Mouse (Mus musculus) cerebellum, adult 11 months (tissue): Measurements from ENCODE around the gene Dcst2.

Experiments
- DNase-seq: peaks from one replicate; pipeline ENCODE4 v3.0.0; 2022

Gene Dcst2

DNA sequence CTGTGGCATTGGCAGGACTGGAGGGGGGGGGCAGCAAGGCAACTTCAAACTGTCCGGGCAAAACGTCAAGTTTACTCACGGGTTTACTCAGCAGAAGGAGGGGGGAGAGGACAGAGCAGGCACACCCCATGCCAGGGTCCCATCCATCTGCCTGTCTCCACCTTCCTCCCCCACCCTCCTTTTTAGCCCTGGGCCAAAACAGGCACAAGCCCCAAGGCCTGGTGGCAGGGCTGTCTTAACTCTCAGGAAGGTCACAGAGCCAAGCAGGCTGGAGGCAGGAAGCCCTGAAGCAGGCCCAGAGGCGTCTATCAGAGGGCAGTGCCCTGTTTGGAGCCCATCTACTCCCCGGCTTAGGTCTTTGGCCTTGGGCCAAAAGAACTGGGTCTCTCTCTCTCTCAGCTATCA is 28.3 kb downstream of the Dcst2 start:
- DNase-seq: no peak

- DNase-seq: peak; percentile 57
These were observed 29.2 kb downstream of the Dcst2 start for GRCm38 (mm10) chr3:89390699-89391662.

DNA sequence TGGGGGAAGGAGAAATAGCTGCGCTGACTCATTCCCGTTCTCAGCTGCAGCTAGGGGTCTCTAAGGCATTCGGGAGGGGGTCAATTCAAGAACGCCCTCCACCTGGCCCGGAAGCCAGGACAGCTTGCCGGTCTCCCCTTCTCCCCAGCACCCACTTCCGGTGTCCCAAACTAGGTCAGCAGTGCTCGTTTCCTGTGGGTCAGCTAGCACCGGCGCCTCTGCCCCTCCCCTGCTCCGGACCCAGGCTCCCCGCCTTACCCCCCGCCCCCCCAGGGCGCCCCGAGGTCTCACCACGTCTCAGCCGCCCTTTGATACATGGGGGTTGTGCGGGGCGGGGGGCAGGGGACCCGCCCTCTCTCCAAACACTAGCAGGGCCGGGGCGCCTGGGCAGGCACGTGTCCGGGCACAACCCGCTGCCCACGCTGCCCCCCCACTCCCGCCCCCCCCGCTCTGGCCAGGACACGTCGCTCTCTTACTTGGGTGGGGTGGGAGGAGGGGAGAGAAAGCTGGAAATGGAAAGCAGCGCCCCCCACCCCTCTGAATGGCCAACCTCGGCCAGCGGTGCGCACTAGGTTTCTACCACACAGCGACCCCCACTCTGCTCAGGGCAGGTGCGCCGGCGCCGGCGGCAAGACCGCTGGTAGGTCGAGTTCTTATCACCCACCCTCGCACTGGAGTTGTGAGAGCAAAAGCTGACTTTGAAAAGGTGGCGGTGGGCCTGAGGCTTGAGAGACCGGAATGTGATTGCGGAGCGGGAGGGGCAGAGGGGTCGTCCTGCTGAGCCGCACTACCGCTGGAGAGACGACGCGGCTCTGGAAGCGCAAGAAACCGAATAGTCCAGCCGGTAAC is 30.1 kb downstream of the Dcst2 start:
- peak; percentile 61 for DNase-seq

DNA sequence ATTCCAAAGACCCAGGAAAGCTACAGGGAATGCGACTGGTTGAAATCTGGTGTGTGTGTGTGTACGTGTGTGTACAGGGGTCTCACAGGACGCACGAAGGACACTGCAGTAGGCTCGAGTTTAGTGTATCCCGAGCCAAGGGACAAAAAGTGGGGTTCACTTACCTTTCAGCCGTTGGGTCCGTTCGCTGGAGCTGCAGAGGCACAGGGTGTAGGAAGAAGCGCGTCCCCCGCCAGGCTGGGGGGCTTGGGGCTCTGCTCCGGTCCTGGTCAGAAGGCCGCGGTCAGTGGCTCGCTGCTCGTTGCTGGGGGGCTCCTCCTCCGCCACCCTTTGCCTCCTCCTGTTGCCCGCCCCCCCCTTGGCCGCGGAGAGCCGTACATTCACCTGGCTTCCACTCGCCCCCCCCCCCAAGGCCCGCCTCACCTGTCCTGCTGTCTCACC is 31.1 kb downstream of the Dcst2 start:
- peak; percentile 59 for DNase-seq

DNA sequence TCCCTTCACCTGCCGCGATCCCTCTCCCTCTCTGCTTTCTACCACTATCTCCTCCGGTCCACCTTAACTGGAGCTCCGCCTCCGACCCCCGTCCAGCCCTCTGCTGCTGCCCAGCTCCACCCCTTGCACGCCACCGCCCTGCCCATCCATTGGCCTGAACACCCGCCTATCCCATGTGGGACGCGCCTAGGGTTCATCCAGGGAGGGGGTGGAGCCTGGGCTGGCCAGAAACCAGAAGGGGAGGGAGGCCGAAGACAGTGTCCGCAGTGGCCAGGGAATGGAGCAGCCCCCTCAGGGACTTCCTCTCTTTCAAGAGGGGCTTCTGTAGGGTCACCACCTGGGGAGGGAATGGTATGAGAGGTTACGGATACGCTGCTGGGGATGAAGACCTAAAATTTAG is 31.8 kb downstream of the Dcst2 start:
- peak; percentile 99 for DNase-seq

DNA sequence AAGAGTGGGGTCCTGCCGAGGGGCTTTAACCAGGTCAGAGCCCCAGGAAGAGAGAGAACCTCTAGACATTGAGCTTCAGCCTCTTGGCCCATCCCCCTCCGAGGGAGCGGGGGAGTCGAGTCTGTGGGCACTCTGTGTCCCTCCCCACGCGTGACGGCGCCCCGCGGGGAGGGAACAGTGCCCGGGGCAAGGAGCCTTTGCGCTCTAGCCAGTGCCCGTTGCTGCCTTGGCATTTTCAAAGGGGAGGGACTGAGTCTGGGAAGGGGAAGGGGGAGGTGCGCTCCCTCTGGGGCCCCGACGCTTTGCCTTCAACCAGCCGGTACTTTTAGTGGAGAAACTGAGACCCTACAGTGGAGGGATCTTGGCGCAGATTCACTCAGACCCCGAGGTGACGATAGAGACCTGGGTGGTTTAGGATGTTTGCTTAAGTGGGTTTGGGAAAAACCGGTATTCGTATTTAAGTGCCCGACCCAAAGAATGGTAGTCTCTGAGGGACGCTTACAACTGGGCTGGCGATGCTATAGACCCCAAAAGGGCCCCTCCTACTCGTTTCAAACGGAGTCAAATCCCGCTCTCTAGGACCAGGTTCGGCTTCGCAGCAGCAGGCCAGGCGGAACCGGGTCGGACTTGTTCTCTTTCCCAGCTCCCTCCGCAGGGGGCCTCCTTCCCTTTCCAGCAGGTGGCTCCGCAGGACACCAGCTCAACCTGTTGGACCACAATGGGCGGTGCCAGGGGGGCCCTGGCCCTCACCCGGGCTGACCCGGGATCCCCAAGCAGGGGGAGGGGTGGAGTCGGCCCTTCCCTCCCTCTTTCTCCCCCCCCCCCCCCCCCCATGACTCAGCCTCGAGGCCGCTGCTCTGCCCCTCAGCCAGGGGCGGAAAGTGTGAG is 32.5 kb downstream of the Dcst2 start, which contains the start of gene Zbtb7b:
Gene Zbtb7b (minus strand): TSS at position 771 of the 888 bp plus-strand sequence.
- peak; percentile 87 for DNase-seq

DNA sequence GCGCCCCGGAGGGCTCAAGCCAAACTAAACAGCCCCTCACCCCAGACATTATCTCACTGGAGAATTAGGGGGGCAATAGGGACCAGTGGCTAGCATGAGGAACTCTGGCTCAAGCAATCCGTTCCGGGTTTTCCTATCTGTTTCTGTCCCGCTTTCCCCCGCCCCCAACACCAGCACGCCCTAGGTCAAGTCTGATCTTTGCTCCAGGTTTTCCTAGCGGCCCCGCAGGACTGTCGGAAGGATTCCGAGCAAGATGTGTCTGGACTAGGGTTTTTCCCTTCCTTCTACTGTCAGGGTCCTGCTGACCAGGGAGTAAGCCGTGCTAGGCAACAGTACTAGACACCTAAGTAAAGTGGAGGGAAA is 33.1 kb downstream of the Dcst2 start:
- peak; percentile 84 for DNase-seq

GRCm38 (mm10) chr3:89395419-89395805 is 33.6 kb downstream of the Dcst2 start:
- no peak for DNase-seq

GRCm38 (mm10) chr3:89395806-89396653 is 34.3 kb downstream of the Dcst2 start:
- DNase-seq: peak; percentile 65

- no peak for DNase-seq
These were observed 34.9 kb downstream of the Dcst2 start for GRCm38 (mm10) chr3:89396654-89397005.

DNA sequence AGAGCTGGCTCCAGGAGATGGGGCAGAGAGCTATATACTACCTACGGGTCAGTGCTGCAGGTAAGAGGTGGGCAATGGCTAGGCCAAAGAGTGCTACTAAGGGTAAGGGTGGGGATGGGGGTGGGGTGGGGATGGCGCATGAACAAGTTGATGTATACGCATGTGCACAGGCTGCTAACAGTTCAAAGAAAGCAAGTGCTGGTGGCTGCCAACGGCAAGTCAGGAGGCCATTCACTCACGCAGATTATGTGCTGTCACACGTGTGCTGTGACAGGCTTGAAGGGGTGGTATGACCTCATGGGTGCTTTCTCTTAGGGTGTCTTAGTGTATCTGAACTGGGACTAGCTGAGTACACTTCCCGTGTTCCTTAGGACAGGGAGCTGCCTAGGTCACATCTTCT is 39.6 kb downstream of the Dcst2 start:
- no peak for DNase-seq

DNA sequence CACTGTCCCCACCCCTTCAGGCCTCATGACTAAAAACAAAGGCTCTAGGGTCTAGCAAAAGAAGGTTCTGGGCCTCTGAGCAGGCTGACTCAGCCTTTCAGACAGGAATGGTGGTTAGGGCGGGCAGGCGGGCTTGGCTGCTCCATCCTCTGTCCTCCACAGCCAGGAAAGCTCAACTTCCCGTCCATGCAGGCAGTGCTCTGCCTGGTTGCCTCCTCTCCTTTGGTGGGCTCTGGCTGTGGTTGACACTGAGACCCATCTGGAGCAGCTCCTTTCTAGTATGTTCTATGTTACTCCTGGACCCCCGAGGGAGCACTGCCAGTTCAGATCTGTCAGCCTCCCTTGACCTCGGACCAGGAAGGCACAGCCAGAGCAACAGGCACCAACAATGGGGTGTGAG is 40.9 kb downstream of the Dcst2 start, which contains the start of gene Lenep:
Gene Lenep (minus strand): TSS at position 101 of the 400 bp plus-strand sequence.
- no peak for DNase-seq

- no peak for DNase-seq
These were observed 45.1 kb downstream of the Dcst2 start for GRCm38 (mm10) chr3:89406887-89407286.

DNA sequence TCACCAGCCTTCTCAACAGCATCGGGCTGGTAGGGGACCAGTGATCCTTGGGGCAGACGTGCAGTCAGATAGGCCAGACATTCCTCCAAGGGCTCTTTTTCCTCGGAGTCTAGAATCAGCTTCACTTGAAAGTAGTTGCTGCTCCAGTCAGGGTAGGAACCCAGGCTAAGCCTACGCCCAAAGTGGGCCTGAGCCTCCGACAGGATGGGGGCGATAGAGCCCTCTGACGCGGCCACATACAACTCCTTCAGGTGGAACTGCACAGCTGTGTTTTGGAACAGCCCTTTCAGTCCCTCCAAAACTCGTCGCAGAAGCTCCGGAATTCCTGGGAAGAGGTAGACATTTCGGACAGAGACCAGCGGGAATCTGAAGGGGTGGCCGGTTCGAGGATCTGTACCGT is 46.7 kb downstream of the Dcst2 start:
- DNase-seq: no peak

GRCm38 (mm10) chr3:89409701-89410100 is 47.9 kb downstream of the Dcst2 start:
- DNase-seq: no peak

DNA sequence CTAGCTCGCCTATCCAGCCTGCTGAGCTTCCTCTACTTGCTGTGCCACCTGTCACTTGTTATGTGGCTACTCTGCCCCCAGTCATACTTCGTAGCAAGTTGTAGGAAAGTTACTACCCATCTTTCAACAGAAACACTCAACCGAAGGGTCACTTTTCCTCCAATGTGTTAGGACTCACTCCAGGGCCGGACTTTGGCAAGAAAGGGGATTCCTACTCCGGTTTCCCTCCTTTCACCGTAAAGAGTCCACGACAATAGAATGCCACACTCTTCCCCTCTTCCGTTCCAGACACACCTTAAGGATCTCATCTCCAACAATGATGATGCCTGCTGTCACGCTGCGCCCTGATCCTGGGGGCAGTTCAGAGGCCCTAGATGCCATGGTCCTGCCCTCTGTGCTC is 49.1 kb downstream of the Dcst2 start:
- no peak for DNase-seq

DNA sequence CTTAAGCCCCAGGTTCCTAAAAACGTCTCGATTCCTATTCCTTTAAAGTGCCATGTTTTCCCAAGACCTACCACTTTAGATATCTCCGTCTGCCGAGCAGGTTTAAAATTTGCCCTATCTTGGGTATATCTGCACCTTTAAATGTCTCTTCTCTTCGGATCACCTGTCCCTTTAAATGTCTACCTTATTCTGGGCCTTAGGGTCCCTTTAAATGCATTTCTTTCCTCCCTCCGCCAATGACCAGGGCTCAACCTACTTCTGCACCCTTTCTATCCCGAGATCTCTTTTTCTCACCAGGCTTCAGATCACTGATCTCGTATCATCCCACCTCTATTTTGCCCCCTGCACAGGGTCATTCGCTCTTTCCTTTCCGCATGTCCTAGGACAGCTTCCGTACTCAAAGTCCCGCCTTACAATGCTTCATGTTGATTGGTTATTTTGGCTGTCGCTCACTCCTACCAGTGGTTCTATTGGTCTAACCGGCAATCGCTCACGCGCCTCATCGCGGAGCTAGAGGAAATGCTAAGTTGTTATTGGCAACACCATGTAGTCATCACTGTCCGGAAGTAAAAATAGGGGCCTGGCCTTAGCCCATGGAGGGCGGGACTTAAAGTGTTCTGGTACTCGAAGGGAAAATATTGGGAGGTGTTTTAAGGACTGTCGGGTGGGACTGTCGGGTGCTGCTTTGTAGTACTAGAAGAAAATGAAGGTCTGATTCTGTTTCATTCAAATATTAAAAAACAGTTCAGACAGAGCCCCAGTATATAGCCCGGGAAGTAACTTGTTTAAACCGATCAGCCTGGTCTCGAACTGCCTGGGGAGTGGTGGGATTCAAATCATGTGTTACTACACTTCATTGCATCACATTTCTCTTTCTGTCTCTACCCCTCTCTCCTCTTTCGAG is 50.0 kb downstream of the Dcst2 start, which contains the start of gene Flad1:
Gene Flad1 (minus strand): TSS at position 381 of the 904 bp plus-strand sequence.
- peak; percentile 99 for DNase-seq

DNA sequence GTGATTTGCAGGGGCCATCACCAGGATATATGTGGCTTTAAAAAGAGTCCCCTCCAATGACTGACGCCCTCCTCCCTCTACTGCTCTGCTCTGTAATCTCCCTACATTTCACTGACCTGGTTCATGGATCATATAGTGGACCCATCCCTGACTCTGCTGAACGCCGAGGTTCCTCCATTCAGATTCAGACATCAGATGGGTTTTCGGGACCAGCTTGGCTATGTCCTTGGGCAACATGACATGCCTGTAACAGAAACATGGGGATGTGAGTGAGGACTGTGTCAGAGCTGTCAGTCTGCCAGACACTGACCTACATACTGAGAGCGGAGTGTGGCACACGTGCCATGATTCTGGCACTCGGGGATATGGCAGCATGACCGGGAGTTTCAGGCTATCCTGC is 54.4 kb downstream of the Dcst2 start:
- no peak for DNase-seq

- DNase-seq: no peak
These were observed 55.4 kb downstream of the Dcst2 start for GRCm38 (mm10) chr3:89417131-89417530.

DNA sequence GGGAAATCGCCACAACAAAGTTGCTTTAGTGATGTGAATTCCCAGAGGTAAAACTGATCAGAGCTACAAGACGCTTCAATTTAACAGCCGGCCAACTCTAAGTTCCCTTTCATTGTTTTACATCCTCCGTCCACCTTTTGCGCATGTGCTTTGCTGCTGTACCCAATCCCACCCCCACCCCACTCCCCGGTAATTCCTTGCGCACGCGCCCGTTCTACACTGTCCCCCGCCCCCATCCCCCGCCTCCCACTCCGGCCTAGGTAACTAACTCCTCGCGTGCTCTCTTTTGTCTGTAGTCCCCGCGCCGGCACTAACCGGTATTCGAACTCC is 56.0 kb downstream of the Dcst2 start:
- no peak for DNase-seq
